Mouse (Mus musculus) midbrain, postnatal 0 days (tissue): ENCODE measurements around the gene Hspd1. TPM values are rescaled to one million over a fixed set of nuclear protein-coding genes. Genes with fewer than 3 reads are reported as not detected.
"Not testable (repeated sequence)": the region's sequence is repeated elsewhere in the genome, so short reads cannot be mapped to it uniquely, and the experiment has no call there.

Experiments used
- ATAC-seq: fragments of 200-750 bp; cut with Nextera tagmentation; 2 replicates; pipeline ENCODE4 v1.8.0; 2017; ENCODE audit warnings: moderate number of reproducible peaks, mild to moderate bottlenecking, moderate TSS enrichment, moderate library complexity; ENCODE audit not compliant: low FRiP score
- DNase-seq: peaks from one replicate; pipeline ENCODE4 v3.0.0-alpha.2; 2015; ENCODE audit warnings: low spot score
- H3K27ac ChIP-seq: fragments of 300-500 bp; sonication (generic); 2 replicates; pipeline ENCODE4 v1.5.1; 2014; ENCODE audit warnings: low read depth, mild to moderate bottlenecking, low read length, mixed read lengths
- H3K27me3 ChIP-seq: fragments of 300-500 bp; sonication (generic); 2 replicates; pipeline ENCODE4 v1.6.1; 2014; ENCODE audit warnings: low read length, control low read depth, mixed read lengths; ENCODE audit not compliant: insufficient read depth
- H3K36me3 ChIP-seq: fragments of 300-500 bp; sonication (generic); 2 replicates; pipeline ENCODE4 v1.6.1; 2014; ENCODE audit warnings: low read length, control low read depth, mixed read lengths; ENCODE audit not compliant: insufficient read depth
- H3K4me1 ChIP-seq: fragments of 300-500 bp; sonication (generic); 2 replicates; pipeline ENCODE4 v1.6.1; 2014; ENCODE audit warnings: mild to moderate bottlenecking, control low read depth, antibody characterized with exemption, low read length, mixed read lengths; ENCODE audit not compliant: insufficient read depth
- H3K4me2 ChIP-seq: fragments of 300-500 bp; sonication (generic); 2 replicates; pipeline ENCODE4 v1.6.1; 2014; ENCODE audit warnings: low read depth, mild to moderate bottlenecking, low read length, mixed read lengths; ENCODE audit not compliant: poor library complexity, severe bottlenecking
- H3K4me3 ChIP-seq: fragments of 300-500 bp; sonication (generic); 2 replicates; pipeline ENCODE4 v1.5.1; 2014; ENCODE audit warnings: low read depth, mild to moderate bottlenecking, low read length, moderate library complexity
- H3K9ac ChIP-seq: fragments of 300-500 bp; sonication (generic); replicated peaks from 2 replicates; pipeline ENCODE4 v1.6.1; 2014; ENCODE audit warnings: mild to moderate bottlenecking, low read length, moderate library complexity, mixed read lengths; ENCODE audit not compliant: poor library complexity, severe bottlenecking
- H3K9me3 ChIP-seq: fragments of 300-500 bp; sonication (generic); 2 replicates; pipeline ENCODE4 v1.6.1; 2016; ENCODE audit warnings: low read length, control low read depth
- CTCF ChIP-seq: IDR thresholded peaks from 2 replicates; pipeline ENCODE4 v1.5.1; 2016; ENCODE audit warnings: antibody characterized with exemption, mild to moderate bottlenecking
- WGBS: fragments of 180-500 bp; shearing (Covaris S2); extraction: QIAGEN DNeasy Blood & Tissue Kit; methylation state at CpG from one replicate; pipeline ENCODE4 v1.1.7; 2014; 5-methylcytosine and 5-hydroxymethylcytosine counted together
- polyA plus RNA-seq: library from polyadenylated mRNA; unstranded; fragments of >200 nt; fragmentation: Nextera tagmentation; extraction: Ambion mirVana; gene quantifications from 2 replicates; pipeline ENCODE4 v1.2.1, GENCODE M21; 2015
- total RNA-seq: library from RNA; depleted of rRNA; stranded (reverse); fragments of >200 nt; gene quantifications from 2 replicates; pipeline ENCODE4 v1.2.3, GENCODE M21; 2014

Gene Hspd1
- total and polyA plus RNA-seq, 2 experiments from 2014 or later, result 92.5 to 217 TPM

- Histone ChIP-seq H3K9ac (no peak overlapping the region), H3K27ac (no peak overlapping the region), H3K4me3 (no peak overlapping the region), H3K36me3 (peaks cover 8% of the 10 kb centered on the region; the same call in 1 of the 2 replicates), H3K9me3 (no peaks in the 10 kb centered on the region), H3K27me3 (no peaks in the 10 kb centered on the region), H3K4me2 (no peak overlapping the region), H3K4me1 (no peaks in the 10 kb centered on the region)
- no peak for DNase-seq
- ATAC-seq, result no peak
- 91% methylated on average over 4 of the region's 4 CpGs for WGBS
- TF ChIP-seq CTCF, result no peak
Observed at GRCm38 (mm10) chr1:55061772-55062171, 26.3 kb downstream of the Hspd1 start.

- Histone ChIP-seq H3K9me3 (no peaks in the 10 kb centered on the region), H3K4me2 (no peak overlapping the region), H3K27me3 (no peaks in the 10 kb centered on the region), H3K36me3 (peaks cover 8% of the 10 kb centered on the region; the same call in 1 of the 2 replicates), H3K9ac (no peak overlapping the region), H3K4me1 (no peaks in the 10 kb centered on the region), H3K27ac (no peak overlapping the region), H3K4me3 (no peak overlapping the region)
- TF ChIP-seq CTCF, result no peak
- DNase-seq (no peak), ATAC-seq (no peak)
- 94% methylated on average over 5 of the region's 5 CpGs for WGBS
Observed at GRCm38 (mm10) chr1:55061099-55061498, 26.9 kb downstream of the Hspd1 start.

GRCm38 (mm10) chr1:55058383-55058782 lies 29.7 kb downstream of the Hspd1 start:
- not testable (repeated sequence) for H3K4me2 ChIP-seq, DNase-seq, H3K4me3 ChIP-seq, H3K36me3 ChIP-seq, H3K9me3 ChIP-seq, H3K27me3 ChIP-seq, H3K4me1 ChIP-seq, H3K27ac ChIP-seq, H3K9ac ChIP-seq, ATAC-seq
- WGBS, result 87% methylated on average over 2 of the region's 3 CpGs

- Histone ChIP-seq H3K9ac (no peak overlapping the region), H3K9me3 (no peaks in the 10 kb centered on the region), H3K27ac (no peak overlapping the region), H3K4me1 (no peaks in the 10 kb centered on the region), H3K4me3 (no peak overlapping the region), H3K36me3 (no peaks in the 10 kb centered on the region), H3K4me2 (no peak overlapping the region), H3K27me3 (no peaks in the 10 kb centered on the region)
- TF ChIP-seq CTCF, result no peak
- WGBS, result 79% methylated on average over 5 of the region's 5 CpGs
- ATAC-seq, result no peak
- DNase-seq, result no peak
Observed at GRCm38 (mm10) chr1:55055322-55056115, 32.5 kb downstream of the Hspd1 start.

GRCm38 (mm10) chr1:55053596-55053995 lies 34.4 kb downstream of the Hspd1 start:
- Histone ChIP-seq H3K27me3 (no peaks in the 10 kb centered on the region), H3K9ac (peak overlapping the region; percentile 74; the same call in 1 of the 2 replicates), H3K27ac (no peak overlapping the region), H3K4me3 (peak overlapping the region; percentile 85), H3K36me3 (no peaks in the 10 kb centered on the region), H3K9me3 (no peaks in the 10 kb centered on the region), H3K4me2 (peak overlapping the region; percentile 66), H3K4me1 (no peaks in the 10 kb centered on the region)
- no peak for DNase-seq
- no peak for TF ChIP-seq CTCF
- WGBS, result 75% methylated on average over 4 of the region's 4 CpGs
- ATAC-seq, result no peak

GRCm38 (mm10) chr1:55053005-55053404 lies 35.0 kb downstream of the Hspd1 start:
- peak overlapping the region; percentile 70 for H3K27ac ChIP-seq
- WGBS, result under 1% methylated on average over 42 of the region's 42 CpGs
- TF ChIP-seq CTCF, result 0 out of 2 replicates have a peak, but pooled peaks have one; percentile 4
- no peaks in the 10 kb centered on the region for H3K4me1 ChIP-seq
- peak overlapping the region; percentile 74 for H3K9ac ChIP-seq
- H3K27me3 ChIP-seq, result no peaks in the 10 kb centered on the region
- peak overlapping the region; percentile 66 for H3K4me2 ChIP-seq
- ATAC-seq (no peak), DNase-seq (peak; percentile 10)
- H3K9me3 ChIP-seq, result no peaks in the 10 kb centered on the region
- no peaks in the 10 kb centered on the region for H3K36me3 ChIP-seq
- peak overlapping the region; percentile 85 for H3K4me3 ChIP-seq
